Mouse (Mus musculus) olfactory bulb, adult 2 months (tissue): ENCODE results near the gene Angel2.

Experiments
- CTCF ChIP-seq: fragments of 200-500 bp; IDR thresholded peaks from 2 replicates; pipeline ENCODE4 v1.5.1; 2012; ENCODE audit warnings: low read depth, mild to moderate bottlenecking, low read length, moderate library complexity; ENCODE audit not compliant: insufficient read depth
- POLR2A ChIP-seq: fragments of 200-500 bp; IDR thresholded peaks from 2 replicates; pipeline ENCODE4 v1.6.1; 2012; ENCODE audit warnings: mild to moderate bottlenecking, low read depth, low read length, moderate library complexity; ENCODE audit not compliant: insufficient read depth

- no peak; the same call in 1 of the 2 replicates for TF ChIP-seq POLR2A
- TF ChIP-seq CTCF, result no peak
Observed at GRCm38 (mm10) chr1:190929010-190929695, 4.2 kb downstream of the Angel2 start.
